Mouse (Mus musculus) embryonic facial prominence, embryonic 13.5 days (tissue): Measurements from ENCODE around the gene Krt82. TPM values are rescaled to one million over a fixed set of nuclear protein-coding genes. Genes with fewer than 3 reads are reported as not detected.
A peak's percentile ranks its signal among the peaks of the same experiment; 100 is the strongest.

Experiments
- ATAC-seq: fragments of 200-750 bp; cut with Nextera tagmentation; 2 replicates; pipeline ENCODE4 v1.8.0; 2017; ENCODE audit warnings: low read depth; ENCODE audit not compliant: insufficient number of reproducible peaks, insufficient read depth, low FRiP score, low TSS enrichment
- H3K27ac ChIP-seq: fragments of 300-500 bp; sonication (generic); 2 replicates; pipeline ENCODE4 v1.5.1; 2015; ENCODE audit warnings: moderate library complexity, mild to moderate bottlenecking, inconsistent platforms
- H3K27me3 ChIP-seq: fragments of 300-500 bp; sonication (generic); 2 replicates; pipeline ENCODE4 v1.6.1; 2015; ENCODE audit warnings: mild to moderate bottlenecking, inconsistent platforms
- H3K36me3 ChIP-seq: fragments of 300-500 bp; sonication (generic); 2 replicates; pipeline ENCODE4 v1.6.1; 2015; ENCODE audit warnings: mild to moderate bottlenecking, inconsistent platforms
- H3K4me1 ChIP-seq: fragments of 300-500 bp; sonication (generic); 2 replicates; pipeline ENCODE4 v1.6.1; 2015; ENCODE audit warnings: inconsistent platforms
- H3K4me2 ChIP-seq: fragments of 300-500 bp; sonication (generic); 2 replicates; pipeline ENCODE4 v1.6.1; 2015; ENCODE audit warnings: moderate library complexity, mild to moderate bottlenecking, inconsistent platforms
- H3K4me3 ChIP-seq: fragments of 300-500 bp; sonication (generic); 2 replicates; pipeline ENCODE4 v1.5.1; 2015; ENCODE audit warnings: mild to moderate bottlenecking, inconsistent platforms
- H3K9ac ChIP-seq: fragments of 300-500 bp; sonication (generic); 2 replicates; pipeline ENCODE4 v1.6.1; 2015; ENCODE audit warnings: mild to moderate bottlenecking, inconsistent platforms
- H3K9me3 ChIP-seq: fragments of 300-500 bp; sonication (generic); 2 replicates; pipeline ENCODE4 v1.6.1; 2016; ENCODE audit warnings: inconsistent platforms
- WGBS: fragments of 180-500 bp; shearing (Covaris S2); methylation state at CpG from one replicate; pipeline ENCODE4 v1.1.7; 2015; ENCODE audit warnings: mixed read lengths; 5-methylcytosine and 5-hydroxymethylcytosine counted together
- microRNA-seq: library from miRNA; unstranded; fragments of <30 nt; microRNA quantifications from one replicate; pipeline ENCODE4, GENCODE M21; 2016
- polyA plus RNA-seq: library from polyadenylated mRNA; unstranded; fragments of >200 nt; fragmentation: Nextera tagmentation; extraction: Ambion mirVana; gene quantifications from 2 replicates; pipeline ENCODE4 v1.2.1, GENCODE M21; 2015

Gene Krt82
- polyA plus RNA-seq, 1 experiment from 2014 or later = not detected

GRCm38 (mm10) chr15:101508247-101508646 lies 42.2 kb downstream of the Krt82 start:
- Histone ChIP-seq H3K9ac (no peak overlapping the region), H3K4me3 (no peak overlapping the region), H3K27me3 (peaks cover 6% of the 10 kb centered on the region; the same call in 1 of the 2 replicates), H3K4me2 (no peak overlapping the region), H3K27ac (no peak overlapping the region), H3K9me3 (no peaks in the 10 kb centered on the region), H3K4me1 (peaks cover 9% of the 10 kb centered on the region), H3K36me3 (no peaks in the 10 kb centered on the region)
- ATAC-seq = no peak
- 68% methylated on average over 9 of the region's 9 CpGs for WGBS

- ATAC-seq = no peak
- 44% methylated on average over 14 of the region's 14 CpGs for WGBS
- no peaks in the 10 kb centered on the region for H3K9me3 ChIP-seq
- H3K4me1 ChIP-seq = peaks cover 9% of the 10 kb centered on the region
- H3K27ac ChIP-seq = no peak overlapping the region
- H3K9ac ChIP-seq = 0 out of 2 replicates have a peak overlapping the region, but pooled peaks have one; percentile 2
- no peak overlapping the region for H3K4me3 ChIP-seq
- H3K4me2 ChIP-seq = no peak overlapping the region
- peaks cover 6% of the 10 kb centered on the region; the same call in 1 of the 2 replicates for H3K27me3 ChIP-seq
- H3K36me3 ChIP-seq = no peaks in the 10 kb centered on the region
These were observed 43.3 kb downstream of the Krt82 start for GRCm38 (mm10) chr15:101506896-101507758.

GRCm38 (mm10) chr15:101497181-101497580 lies 53.3 kb downstream of the Krt82 start:
- 70% methylated on average over 2 of the region's 2 CpGs for WGBS
- H3K4me1 ChIP-seq = no peaks in the 10 kb centered on the region
- ATAC-seq = no peak
- no peak overlapping the region for H3K9ac ChIP-seq
- H3K36me3 ChIP-seq = no peaks in the 10 kb centered on the region
- no peak overlapping the region for H3K4me2 ChIP-seq
- no peak overlapping the region for H3K4me3 ChIP-seq
- H3K27me3 ChIP-seq = no peaks in the 10 kb centered on the region
- no peaks in the 10 kb centered on the region for H3K9me3 ChIP-seq
- H3K27ac ChIP-seq = no peak overlapping the region

GRCm38 (mm10) chr15:101495266-101495665 lies 55.2 kb downstream of the Krt82 start:
- Histone ChIP-seq H3K4me2 (no peak overlapping the region), H3K36me3 (no peaks in the 10 kb centered on the region), H3K9me3 (no peaks in the 10 kb centered on the region), H3K4me3 (no peak overlapping the region), H3K4me1 (no peaks in the 10 kb centered on the region), H3K27me3 (no peaks in the 10 kb centered on the region), H3K27ac (no peak overlapping the region), H3K9ac (no peak overlapping the region)
- WGBS = 69% methylated on average over 8 of the region's 8 CpGs
- no peak for ATAC-seq

- no peaks in the 10 kb centered on the region for H3K27me3 ChIP-seq
- ATAC-seq = no peak
- no peak overlapping the region for H3K4me2 ChIP-seq
- H3K36me3 ChIP-seq = no peaks in the 10 kb centered on the region
- H3K4me1 ChIP-seq = no peaks in the 10 kb centered on the region
- H3K9ac ChIP-seq = no peak overlapping the region
- H3K4me3 ChIP-seq = no peak overlapping the region
- no peaks in the 10 kb centered on the region for H3K9me3 ChIP-seq
- H3K27ac ChIP-seq = no peak overlapping the region
- WGBS = 60% methylated on average over 1 of the region's 1 CpGs
These were observed 56.3 kb downstream of the Krt82 start for GRCm38 (mm10) chr15:101494203-101494602.

GRCm38 (mm10) chr15:101493713-101494112 lies 56.8 kb downstream of the Krt82 start:
- no peaks in the 10 kb centered on the region for H3K9me3 ChIP-seq
- H3K4me1 ChIP-seq = no peaks in the 10 kb centered on the region
- H3K4me3 ChIP-seq = no peak overlapping the region
- WGBS = 87% methylated on average over 6 of the region's 6 CpGs
- H3K9ac ChIP-seq = no peak overlapping the region
- H3K27me3 ChIP-seq = no peaks in the 10 kb centered on the region
- H3K27ac ChIP-seq = no peak overlapping the region
- ATAC-seq = no peak
- no peak overlapping the region for H3K4me2 ChIP-seq
- H3K36me3 ChIP-seq = no peaks in the 10 kb centered on the region

- no peaks in the 10 kb centered on the region for H3K36me3 ChIP-seq
- H3K27me3 ChIP-seq = no peaks in the 10 kb centered on the region
- H3K4me3 ChIP-seq = no peak overlapping the region
- H3K4me1 ChIP-seq = no peaks in the 10 kb centered on the region
- no peak for ATAC-seq
- 51% methylated on average over 8 of the region's 8 CpGs for WGBS
- no peak overlapping the region for H3K9ac ChIP-seq
- H3K9me3 ChIP-seq = no peaks in the 10 kb centered on the region
- H3K4me2 ChIP-seq = no peak overlapping the region
- H3K27ac ChIP-seq = no peak overlapping the region
These were observed 57.7 kb downstream of the Krt82 start for GRCm38 (mm10) chr15:101492718-101493117.

- WGBS = 88% methylated on average over 6 of the region's 6 CpGs
- H3K9me3 ChIP-seq = no peaks in the 10 kb centered on the region
- ATAC-seq = no peak
- no peak within 1 kb of the TSS for H3K27ac ChIP-seq
- H3K9ac ChIP-seq = no peak within 1 kb of the TSS; the same call in 1 of the 2 replicates
- H3K27me3 ChIP-seq = no peaks in the 10 kb centered on the region
- no peak within 1 kb of the TSS for H3K4me3 ChIP-seq
- H3K36me3 ChIP-seq = no peaks in the 10 kb centered on the region
- H3K4me2 ChIP-seq = no peak within 1 kb of the TSS
- H3K4me1 ChIP-seq = no peaks in the 10 kb centered on the region
These were observed 59.0 kb downstream of the Krt82 start, which contains the start of gene Krt83 for GRCm38 (mm10) chr15:101491431-101491830. Gene Krt83 (minus strand): TSS chr15:101491512.

Small RNA genes lying within 50 kb of the gene (microRNA-seq; reads per million reads assigned to microRNA genes)
- gene Gm44393 (not detected), gene Gm44460 (not detected)

Other genes starting within 250 kb of the Krt82 start
- 2.5 and 3.1 TPM in 2 replicates for gene Krt80, start 180.5 kb downstream of the Krt82 start, polyA plus RNA-seq
- 19.6 and 23.1 TPM in 2 replicates for gene Krt7, start 139.6 kb downstream of the Krt82 start, polyA plus RNA-seq
- 0.55 and 0.66 TPM in 2 replicates for gene Krt87, start 111.9 kb downstream of the Krt82 start, polyA plus RNA-seq
- gene Krt88, start 102.9 kb downstream of the Krt82 start, polyA plus RNA-seq = not detected in 2 replicates
- not detected in 2 replicates for gene Krt81, start 86.9 kb downstream of the Krt82 start, polyA plus RNA-seq
- gene Krt86, start 77.2 kb downstream of the Krt82 start, polyA plus RNA-seq = 0.22 TPM in 1 of 2 replicates, not detected in the other
- gene Krt83, start 59.2 kb downstream of the Krt82 start, polyA plus RNA-seq = not detected in 2 replicates
- gene Gm49425, start 33.4 kb downstream of the Krt82 start, polyA plus RNA-seq = 1.0 TPM in 1 of 2 replicates, not detected in the other
- gene Krt84, start 17.8 kb downstream of the Krt82 start, polyA plus RNA-seq = not detected in 2 replicates
- gene Krt90, start 12.3 kb upstream of the Krt82 start, polyA plus RNA-seq = 0.15 and 0.40 TPM in 2 replicates
- 0.96 and 1.6 TPM in 2 replicates for gene Krt75, start 23.2 kb upstream of the Krt82 start, polyA plus RNA-seq
- not detected in 2 replicates for gene Gm5414, start 77.5 kb upstream of the Krt82 start, polyA plus RNA-seq
- gene Gm5478, start 96.7 kb upstream of the Krt82 start, polyA plus RNA-seq = not detected in 2 replicates
- gene Krt6b, start 129.6 kb upstream of the Krt82 start, polyA plus RNA-seq = 0.41 TPM in 1 of 2 replicates, not detected in the other
- 29.7 and 31.8 TPM in 2 replicates for gene Krt6a, start 143.6 kb upstream of the Krt82 start, polyA plus RNA-seq
- 403 and 498 TPM in 2 replicates for gene Krt5, start 162.2 kb upstream of the Krt82 start, polyA plus RNA-seq
- 0.34 TPM in 1 of 2 replicates, not detected in the other for gene Krt71, start 192.4 kb upstream of the Krt82 start, polyA plus RNA-seq
- 0.40 TPM in 1 of 2 replicates, not detected in the other for gene Krt72, start 235.8 kb upstream of the Krt82 start, polyA plus RNA-seq